Mouse (Mus musculus): ENCODE measurements around the gene Ngrn. TPM values are rescaled to one million over a fixed set of nuclear protein-coding genes. Genes with fewer than 3 reads are reported as not detected.
A peak's percentile ranks its signal among the peaks of the same experiment; 100 is the strongest.

The Ngrn gene
- polyA plus RNA-seq, 1 experiment, result 23.2 TPM

- Histone ChIP-seq H3K4me1 (ENCODE audit: control insufficient read depth, insufficient read depth, low read length) (peaks cover 6% of the 10 kb centered on the region; the same call in 1 of the 2 replicates), H3K27ac (ENCODE audit: insufficient read depth, low read depth, low read length) (no peak overlapping the region), H3K4me3 (ENCODE audit: insufficient read depth, low read length) (no peak overlapping the region)
- TF ChIP-seq CTCF (IDR thresholded peaks at IDR 0.05; ENCODE audit: low read depth, low read length) (no peak), POLR2A (IDR thresholded peaks at IDR 0.05; ENCODE audit: borderline replicate concordance, low read depth, low read length) (no peak)
These were observed 5.0 kb upstream of the Ngrn start for GRCm38 (mm10) chr7:80255981-80256380.

GRCm38 (mm10) chr7:80257706-80258105 is 3.3 kb upstream of the Ngrn start:
- Histone ChIP-seq H3K27ac (ENCODE audit: insufficient read depth, low read depth, low read length) (no peak overlapping the region), H3K4me1 (ENCODE audit: control insufficient read depth, insufficient read depth, low read length) (peaks cover 10% of the 10 kb centered on the region; the same call in 1 of the 2 replicates)
- no peak for TF ChIP-seq POLR2A (IDR thresholded peaks at IDR 0.05; ENCODE audit: borderline replicate concordance, low read depth, low read length)
- no peak for TF ChIP-seq CTCF (IDR thresholded peaks at IDR 0.05; ENCODE audit: low read depth, low read length)

DNA sequence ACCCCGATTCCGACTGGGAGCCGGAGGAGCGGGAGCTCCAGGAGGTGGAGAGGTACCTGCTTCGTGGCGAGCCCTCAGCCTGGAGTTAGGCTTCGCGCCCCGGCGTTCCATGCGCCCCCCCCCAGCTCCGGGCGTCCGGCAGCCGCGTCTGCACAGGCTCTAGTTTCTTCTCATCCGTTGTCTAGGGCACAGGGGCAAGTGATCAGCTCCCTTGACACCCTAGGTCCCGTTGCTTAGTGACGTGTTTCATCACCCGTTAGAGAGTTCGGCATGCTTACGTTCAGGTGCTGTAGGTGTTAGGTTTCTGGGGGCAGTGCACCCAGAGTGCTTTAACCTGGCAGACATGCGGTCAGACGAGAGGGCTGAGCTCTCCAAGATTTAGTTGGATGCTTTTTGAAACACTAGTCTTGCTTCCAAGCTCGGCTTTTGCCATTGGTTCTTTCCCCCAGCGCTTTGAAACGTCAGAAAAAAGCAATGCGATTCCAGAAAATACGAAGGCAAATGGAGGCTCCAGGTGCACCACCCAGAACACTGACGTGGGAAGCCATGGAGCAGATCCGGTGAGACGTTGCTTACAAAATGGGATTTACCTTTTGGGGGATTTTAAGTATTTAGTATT is 466 bp downstream of the Ngrn start:
- TF ChIP-seq CTCF (IDR thresholded peaks at IDR 0.05; ENCODE audit: low read depth, low read length), result no peak
- TF ChIP-seq POLR2A (IDR thresholded peaks at IDR 0.05; ENCODE audit: borderline replicate concordance, low read depth, low read length), result no peak
- peaks cover 10% of the 10 kb centered on the region; the same call in 1 of the 2 replicates for H3K4me1 ChIP-seq (ENCODE audit: control insufficient read depth, insufficient read depth, low read length)
- peak overlapping the region; percentile 84 for H3K4me3 ChIP-seq (ENCODE audit: insufficient read depth, low read length)
- peak overlapping the region; percentile 44 for H3K27ac ChIP-seq (ENCODE audit: insufficient read depth, low read depth, low read length)

More at GRCm38 (mm10) chr7:80257706-80258105, 3.3 kb upstream of the Ngrn start:
- H3K4me3 ChIP-seq (ENCODE audit: insufficient read depth, low read length), result no peak overlapping the region

- Histone ChIP-seq H3K27ac (ENCODE audit: insufficient read depth, low read depth, low read length) (no peak overlapping the region), H3K4me1 (ENCODE audit: control insufficient read depth, insufficient read depth, low read length) (peaks cover 15% of the 10 kb centered on the region), H3K4me3 (ENCODE audit: insufficient read depth, low read length) (no peak overlapping the region)
- TF ChIP-seq POLR2A (IDR thresholded peaks at IDR 0.05; ENCODE audit: borderline replicate concordance, low read depth, low read length) (no peak), CTCF (IDR thresholded peaks at IDR 0.05; ENCODE audit: low read depth, low read length) (no peak)
These were observed 3.6 kb downstream of the Ngrn start for GRCm38 (mm10) chr7:80264606-80265005.

GRCm38 (mm10) chr7:80267764-80268163 is 6.7 kb downstream of the Ngrn start:
- Histone ChIP-seq H3K27ac (ENCODE audit: insufficient read depth, low read depth, low read length) (no peak overlapping the region), H3K4me3 (ENCODE audit: insufficient read depth, low read length) (no peak overlapping the region), H3K4me1 (ENCODE audit: control insufficient read depth, insufficient read depth, low read length) (peaks cover 15% of the 10 kb centered on the region)
- TF ChIP-seq CTCF (IDR thresholded peaks at IDR 0.05; ENCODE audit: low read depth, low read length) (no peak), POLR2A (IDR thresholded peaks at IDR 0.05; ENCODE audit: borderline replicate concordance, low read depth, low read length) (no peak)

GRCm38 (mm10) chr7:80268897-80269750 is 8.1 kb downstream of the Ngrn start, which contains the start of gene Vps33b:
Vps33b (plus strand) TSS chr7:80269649.
- Histone ChIP-seq H3K4me3 (ENCODE audit: insufficient read depth, low read length) (peak within 1 kb of the TSS; percentile 94), H3K4me1 (ENCODE audit: control insufficient read depth, insufficient read depth, low read length) (peaks cover 16% of the 10 kb centered on the region)
- TF ChIP-seq CTCF (IDR thresholded peaks at IDR 0.05; ENCODE audit: low read depth, low read length) (no peak), POLR2A (IDR thresholded peaks at IDR 0.05; ENCODE audit: borderline replicate concordance, low read depth, low read length) (no peak)

GRCm38 (mm10) chr7:80269751-80270255 is 8.8 kb downstream of the Ngrn start:
- Histone ChIP-seq H3K4me3 (ENCODE audit: insufficient read depth, low read length) (peak overlapping the region; percentile 94), H3K4me1 (ENCODE audit: control insufficient read depth, insufficient read depth, low read length) (peaks cover 16% of the 10 kb centered on the region), H3K27ac (ENCODE audit: insufficient read depth, low read depth, low read length) (peak overlapping the region; percentile 60)
- TF ChIP-seq CTCF (IDR thresholded peaks at IDR 0.05; ENCODE audit: low read depth, low read length) (no peak), POLR2A (IDR thresholded peaks at IDR 0.05; ENCODE audit: borderline replicate concordance, low read depth, low read length) (no peak)

More at GRCm38 (mm10) chr7:80268897-80269750, 8.1 kb downstream of the Ngrn start, which contains the start of gene Vps33b:
- peak within 1 kb of the TSS; percentile 68 for H3K27ac ChIP-seq (ENCODE audit: insufficient read depth, low read depth, low read length)

GRCm38 (mm10) chr7:80273456-80273855 is 12.4 kb downstream of the Ngrn start:
- peaks cover 13% of the 10 kb centered on the region for H3K4me1 ChIP-seq (ENCODE audit: control insufficient read depth, insufficient read depth, low read length)
- no peak overlapping the region for H3K4me3 ChIP-seq (ENCODE audit: insufficient read depth, low read length)
- TF ChIP-seq POLR2A (IDR thresholded peaks at IDR 0.05; ENCODE audit: borderline replicate concordance, low read depth, low read length) (no peak), CTCF (IDR thresholded peaks at IDR 0.05; ENCODE audit: low read depth, low read length) (no peak)
- H3K27ac ChIP-seq (ENCODE audit: insufficient read depth, low read depth, low read length), result no peak overlapping the region

GRCm38 (mm10) chr7:80276374-80276773 is 15.4 kb downstream of the Ngrn start:
- no peak for TF ChIP-seq POLR2A (IDR thresholded peaks at IDR 0.05; ENCODE audit: borderline replicate concordance, low read depth, low read length)
- no peak for TF ChIP-seq CTCF (IDR thresholded peaks at IDR 0.05; ENCODE audit: low read depth, low read length)

More at GRCm38 (mm10) chr7:80276374-80276773, 15.4 kb downstream of the Ngrn start:
- Histone ChIP-seq H3K27ac (ENCODE audit: insufficient read depth, low read depth, low read length) (no peak overlapping the region), H3K4me3 (ENCODE audit: insufficient read depth, low read length) (no peak overlapping the region), H3K4me1 (ENCODE audit: control insufficient read depth, insufficient read depth, low read length) (peaks cover 4% of the 10 kb centered on the region)
